Mouse (Mus musculus) myocyte (in vitro differentiated cells): ENCODE measurements around the gene Insr.

Source experiments
- E2F4 ChIP-seq: IDR thresholded peaks from one replicate; pipeline ENCODE4 v1.6.1; 2011; ENCODE audit warnings: mild to moderate bottlenecking, control low read depth, moderate library complexity; ENCODE audit not compliant: insufficient read depth
- MAX ChIP-seq: IDR thresholded peaks from one replicate; pipeline ENCODE4 v1.6.1; 2011; ENCODE audit warnings: low read depth, mild to moderate bottlenecking, control low read depth
- MYOD1 ChIP-seq, 3 experiments: IDR thresholded peaks; one replicate each; pipeline ENCODE4 v1.6.1; 2011; ENCODE audit warnings: control low read depth in 2 of 3, low read depth in 2 of 3, mild to moderate bottlenecking in 2 of 3, moderate library complexity in 1 of 3; ENCODE audit not compliant: insufficient read length in 2 of 3, control insufficient read depth in 1 of 3
- MYOG ChIP-seq, 3 experiments: IDR thresholded peaks; one replicate each; pipeline ENCODE4 v1.6.1; 2011; ENCODE audit warnings: control low read depth in 2 of 3, low read depth in 2 of 3, mild to moderate bottlenecking in 2 of 3; ENCODE audit not compliant: insufficient read length in 2 of 3, control insufficient read depth in 1 of 3, insufficient read depth in 1 of 3
- POLR2A ChIP-seq: IDR thresholded peaks from one replicate; pipeline ENCODE4 v1.6.1; 2011; ENCODE audit warnings: low read depth, mild to moderate bottlenecking, control low read depth, moderate library complexity; ENCODE audit not compliant: insufficient read length
- POLR2AphosphoS2 ChIP-seq: IDR thresholded peaks from one replicate; pipeline ENCODE4 v1.6.1; 2011; ENCODE audit warnings: low read depth, control low read depth; ENCODE audit not compliant: insufficient read length
- TCF3 ChIP-seq: IDR thresholded peaks from one replicate; pipeline ENCODE4 v1.6.1; 2011; ENCODE audit warnings: low read depth, control low read depth; ENCODE audit not compliant: insufficient read length

GRCm38 (mm10) chr8:3327538-3328245 lies 48.3 kb upstream of the Insr start:
- TF ChIP-seq POLR2A (no peak), MYOG (IDR thresholded peaks at IDR 0.05; ENCODE audit: control insufficient read depth in 1 of 3, insufficient read depth in 1 of 3, insufficient read length in 2 of 3, low read depth in 2 of 3) (no peak), E2F4 (no peak), MAX (no peak), POLR2AphosphoS2 (no peak), TCF3 (no peak), MYOD1 (IDR thresholded peaks at IDR 0.05; ENCODE audit: control insufficient read depth in 1 of 3, insufficient read length in 2 of 3, low read depth in 2 of 3) (no peak)
